Mouse (Mus musculus): ENCODE measurements around the gene Slc38a11. TPM values are rescaled to one million over a fixed set of nuclear protein-coding genes. Genes with fewer than 3 reads are reported as not detected.

The Slc38a11 gene
- polyA plus RNA-seq (2015; fragmentation: Nextera tagmentation; extraction: Ambion mirVana): 0.30 and 0.31 TPM in 2 replicates

- no peak within 1 kb of the TSS for H3K9ac ChIP-seq
- 5% methylated on average over 18 of the region's 18 CpGs for WGBS
- ATAC-seq (ENCODE audit: insufficient read depth, low FRiP score, low read depth): peak; percentile 66; the same call in 1 of the 2 replicates
These were observed at the start of gene Slc38a11 for GRCm38 (mm10) chr2:65363828-65364497. Gene Slc38a11, minus strand, starts transcription at chr2:65364034.

GRCm38 (mm10) chr2:65407110-65407509, 43.3 kb upstream of the Slc38a11 start:
- H3K4me1 ChIP-seq: no peaks in the 10 kb centered on the region
- H3K4me3 ChIP-seq (replicated peaks): no peak overlapping the region
- no peaks in the 10 kb centered on the region for H3K36me3 ChIP-seq
- no peak overlapping the region for H3K9ac ChIP-seq
- H3K9me3 ChIP-seq: no peaks in the 10 kb centered on the region
- H3K4me2 ChIP-seq: no peak overlapping the region
- ATAC-seq (ENCODE audit: insufficient read depth, low FRiP score, low read depth): no peak
- WGBS: 44% methylated on average over 2 of the region's 2 CpGs
- no peaks in the 10 kb centered on the region for H3K27me3 ChIP-seq (replicated peaks)
- no peak overlapping the region for H3K27ac ChIP-seq

More at GRCm38 (mm10) chr2:65363828-65364497, at the start of gene Slc38a11:
- H3K27me3 ChIP-seq (replicated peaks): no peaks in the 10 kb centered on the region
- H3K4me3 ChIP-seq (replicated peaks): no peak within 1 kb of the TSS
- no peaks in the 10 kb centered on the region for H3K9me3 ChIP-seq
- H3K27ac ChIP-seq: no peak within 1 kb of the TSS
- no peaks in the 10 kb centered on the region for H3K36me3 ChIP-seq
- peak within 1 kb of the TSS; percentile 27 for H3K4me2 ChIP-seq
- no peaks in the 10 kb centered on the region for H3K4me1 ChIP-seq

GRCm38 (mm10) chr2:65405407-65405806, 41.6 kb upstream of the Slc38a11 start:
- no peak overlapping the region for H3K27ac ChIP-seq
- no peaks in the 10 kb centered on the region for H3K9me3 ChIP-seq
- no peak overlapping the region for H3K9ac ChIP-seq
- no peak overlapping the region for H3K4me2 ChIP-seq
- H3K27me3 ChIP-seq (replicated peaks): no peaks in the 10 kb centered on the region
- WGBS: 85% methylated on average over 1 of the region's 1 CpGs
- H3K4me1 ChIP-seq: no peaks in the 10 kb centered on the region
- H3K4me3 ChIP-seq (replicated peaks): no peak overlapping the region
- no peak for ATAC-seq (ENCODE audit: insufficient read depth, low FRiP score, low read depth)
- H3K36me3 ChIP-seq: no peaks in the 10 kb centered on the region

- H3K9me3 ChIP-seq: no peaks in the 10 kb centered on the region
- no peak overlapping the region for H3K9ac ChIP-seq
- H3K27ac ChIP-seq: no peak overlapping the region
- no peaks in the 10 kb centered on the region for H3K4me1 ChIP-seq
- no peaks in the 10 kb centered on the region for H3K27me3 ChIP-seq (replicated peaks)
- H3K4me2 ChIP-seq: no peak overlapping the region
- 78% methylated on average over 5 of the region's 5 CpGs for WGBS
- no peak overlapping the region for H3K4me3 ChIP-seq (replicated peaks)
- no peak for ATAC-seq (ENCODE audit: insufficient read depth, low FRiP score, low read depth)
- H3K36me3 ChIP-seq: no peaks in the 10 kb centered on the region
These were observed 38.2 kb upstream of the Slc38a11 start for GRCm38 (mm10) chr2:65402001-65402400.

- 68% methylated on average over 5 of the region's 5 CpGs for WGBS
These were observed 36.1 kb upstream of the Slc38a11 start for GRCm38 (mm10) chr2:65399938-65400337.

GRCm38 (mm10) chr2:65396128-65396527, 32.3 kb upstream of the Slc38a11 start:
- no peak overlapping the region for H3K4me2 ChIP-seq
- H3K36me3 ChIP-seq: no peaks in the 10 kb centered on the region
- H3K9ac ChIP-seq: no peak overlapping the region
- no peaks in the 10 kb centered on the region for H3K27me3 ChIP-seq (replicated peaks)
- no peaks in the 10 kb centered on the region for H3K9me3 ChIP-seq
- H3K4me3 ChIP-seq (replicated peaks): no peak overlapping the region
- no peaks in the 10 kb centered on the region for H3K4me1 ChIP-seq
- no peak overlapping the region for H3K27ac ChIP-seq
- WGBS: 17% methylated on average over 3 of the region's 3 CpGs
- ATAC-seq (ENCODE audit: insufficient read depth, low FRiP score, low read depth): no peak

More at GRCm38 (mm10) chr2:65399938-65400337, 36.1 kb upstream of the Slc38a11 start:
- no peak for ATAC-seq (ENCODE audit: insufficient read depth, low FRiP score, low read depth)
- H3K4me2 ChIP-seq: no peak overlapping the region
- H3K9me3 ChIP-seq: no peaks in the 10 kb centered on the region
- H3K4me1 ChIP-seq: no peaks in the 10 kb centered on the region
- no peaks in the 10 kb centered on the region for H3K36me3 ChIP-seq
- no peak overlapping the region for H3K27ac ChIP-seq
- no peak overlapping the region for H3K4me3 ChIP-seq (replicated peaks)
- no peaks in the 10 kb centered on the region for H3K27me3 ChIP-seq (replicated peaks)
- H3K9ac ChIP-seq: no peak overlapping the region

GRCm38 (mm10) chr2:65393061-65393460, 29.2 kb upstream of the Slc38a11 start:
- no peak for ATAC-seq (ENCODE audit: insufficient read depth, low FRiP score, low read depth)
- H3K9ac ChIP-seq: no peak overlapping the region
- no peaks in the 10 kb centered on the region for H3K36me3 ChIP-seq
- H3K9me3 ChIP-seq: no peaks in the 10 kb centered on the region
- H3K27me3 ChIP-seq (replicated peaks): no peaks in the 10 kb centered on the region
- H3K27ac ChIP-seq: no peak overlapping the region
- no peak overlapping the region for H3K4me3 ChIP-seq (replicated peaks)
- H3K4me2 ChIP-seq: no peak overlapping the region
- no peaks in the 10 kb centered on the region for H3K4me1 ChIP-seq
- WGBS: 59% methylated on average over 4 of the region's 4 CpGs

- Histone ChIP-seq H3K4me2 (no peak overlapping the region), H3K4me1 (no peaks in the 10 kb centered on the region)
- no peak for ATAC-seq (ENCODE audit: insufficient read depth, low FRiP score, low read depth)
These were observed 27.5 kb upstream of the Slc38a11 start for GRCm38 (mm10) chr2:65391322-65391721.

GRCm38 (mm10) chr2:65384815-65385214, 21.0 kb upstream of the Slc38a11 start:
- WGBS: 72% methylated on average over 6 of the region's 6 CpGs
- Histone ChIP-seq H3K27ac (no peak overlapping the region), H3K4me1 (no peaks in the 10 kb centered on the region), H3K27me3 (replicated peaks) (no peaks in the 10 kb centered on the region), H3K36me3 (no peaks in the 10 kb centered on the region), H3K9ac (no peak overlapping the region), H3K4me2 (no peak overlapping the region), H3K9me3 (no peaks in the 10 kb centered on the region), H3K4me3 (replicated peaks) (no peak overlapping the region)
- no peak for ATAC-seq (ENCODE audit: insufficient read depth, low FRiP score, low read depth)

More at GRCm38 (mm10) chr2:65391322-65391721, 27.5 kb upstream of the Slc38a11 start:
- Histone ChIP-seq H3K27ac (no peak overlapping the region), H3K4me3 (replicated peaks) (no peak overlapping the region), H3K36me3 (no peaks in the 10 kb centered on the region), H3K9me3 (no peaks in the 10 kb centered on the region), H3K9ac (no peak overlapping the region), H3K27me3 (replicated peaks) (no peaks in the 10 kb centered on the region)
- 77% methylated on average over 6 of the region's 6 CpGs for WGBS

GRCm38 (mm10) chr2:65382485-65382884, 18.7 kb upstream of the Slc38a11 start:
- Histone ChIP-seq H3K9me3 (no peaks in the 10 kb centered on the region), H3K9ac (no peak overlapping the region), H3K27me3 (replicated peaks) (no peaks in the 10 kb centered on the region), H3K36me3 (no peaks in the 10 kb centered on the region), H3K4me1 (no peaks in the 10 kb centered on the region), H3K4me3 (replicated peaks) (no peak overlapping the region), H3K27ac (no peak overlapping the region), H3K4me2 (no peak overlapping the region)
- 11% methylated on average over 4 of the region's 4 CpGs for WGBS
- ATAC-seq (ENCODE audit: insufficient read depth, low FRiP score, low read depth): peak; percentile 77; the same call in 1 of the 2 replicates

GRCm38 (mm10) chr2:65378425-65378824, 14.6 kb upstream of the Slc38a11 start:
- H3K9me3 ChIP-seq: no peaks in the 10 kb centered on the region
- H3K27ac ChIP-seq: no peak overlapping the region
- no peak overlapping the region for H3K4me2 ChIP-seq
- no peak overlapping the region for H3K4me3 ChIP-seq (replicated peaks)
- H3K27me3 ChIP-seq (replicated peaks): no peaks in the 10 kb centered on the region
- H3K36me3 ChIP-seq: no peaks in the 10 kb centered on the region
- H3K4me1 ChIP-seq: no peaks in the 10 kb centered on the region
- no peak overlapping the region for H3K9ac ChIP-seq
- ATAC-seq (ENCODE audit: insufficient read depth, low FRiP score, low read depth): no peak
- 68% methylated on average over 4 of the region's 4 CpGs for WGBS

GRCm38 (mm10) chr2:65374410-65374809, 10.6 kb upstream of the Slc38a11 start:
- no peaks in the 10 kb centered on the region for H3K9me3 ChIP-seq
- no peaks in the 10 kb centered on the region for H3K27me3 ChIP-seq (replicated peaks)
- no peak for ATAC-seq (ENCODE audit: insufficient read depth, low FRiP score, low read depth)
- no peak overlapping the region for H3K27ac ChIP-seq
- no peak overlapping the region for H3K4me3 ChIP-seq (replicated peaks)
- no peak overlapping the region for H3K9ac ChIP-seq
- 83% methylated on average over 5 of the region's 5 CpGs for WGBS
- no peaks in the 10 kb centered on the region for H3K4me1 ChIP-seq
- no peak overlapping the region for H3K4me2 ChIP-seq
- H3K36me3 ChIP-seq: no peaks in the 10 kb centered on the region
